Mouse (Mus musculus) hindbrain, embryonic 11.5 days (tissue): ENCODE results near the gene Eogt. TPM values are rescaled to one million over a fixed set of nuclear protein-coding genes. Genes with fewer than 3 reads are reported as not detected.
A peak's percentile ranks its signal among the peaks of the same experiment; 100 is the strongest.

Experiments used
- ATAC-seq: fragments of 200-750 bp; cut with Nextera tagmentation; 2 replicates; pipeline ENCODE4 v1.8.0; 2017; ENCODE audit warnings: mild to moderate bottlenecking, moderate TSS enrichment, moderate library complexity; ENCODE audit not compliant: low FRiP score
- DNase-seq: peaks from one replicate; pipeline ENCODE4 v3.0.0-alpha.2; 2015; ENCODE audit warnings: low spot score
- H3K27ac ChIP-seq: fragments of 300-500 bp; sonication (generic); 2 replicates; pipeline ENCODE4 v1.5.1; 2014; ENCODE audit warnings: mild to moderate bottlenecking, low read depth, low read length
- H3K27me3 ChIP-seq: fragments of 300-500 bp; sonication (generic); 2 replicates; pipeline ENCODE4 v1.6.1; 2014; ENCODE audit warnings: mild to moderate bottlenecking, low read length, moderate library complexity, mixed read lengths; ENCODE audit not compliant: control insufficient read depth, insufficient read depth
- H3K36me3 ChIP-seq: fragments of 300-500 bp; sonication (generic); 2 replicates; pipeline ENCODE4 v1.6.1; 2014; ENCODE audit warnings: mild to moderate bottlenecking, low read length, moderate library complexity, mixed read lengths; ENCODE audit not compliant: control insufficient read depth, insufficient read depth
- H3K4me1 ChIP-seq: fragments of 300-500 bp; sonication (generic); replicated peaks from 2 replicates; pipeline ENCODE4 v1.6.1; 2014; ENCODE audit warnings: low read length, mixed read lengths; ENCODE audit not compliant: control insufficient read depth, insufficient read depth
- H3K4me2 ChIP-seq: fragments of 300-500 bp; sonication (generic); replicated peaks from 2 replicates; pipeline ENCODE4 v1.6.1; 2014; ENCODE audit warnings: mild to moderate bottlenecking, low read depth, low read length
- H3K4me3 ChIP-seq: fragments of 300-500 bp; sonication (generic); 2 replicates; pipeline ENCODE4 v1.5.1; 2014; ENCODE audit warnings: low read depth, low read length
- H3K9ac ChIP-seq: fragments of 300-500 bp; sonication (generic); 2 replicates; pipeline ENCODE4 v1.6.1; 2014; ENCODE audit warnings: low read depth, low read length
- H3K9me3 ChIP-seq: fragments of 300-500 bp; sonication (generic); 2 replicates; pipeline ENCODE4 v1.6.1; 2016; ENCODE audit warnings: low read length; ENCODE audit not compliant: control insufficient read depth
- WGBS: fragments of 180-500 bp; shearing (Covaris S2); extraction: QIAGEN DNeasy Blood & Tissue Kit; methylation state at CpG from one replicate; pipeline ENCODE4 v1.1.7; 2014; 5-methylcytosine and 5-hydroxymethylcytosine counted together
- polyA plus RNA-seq: library from polyadenylated mRNA; unstranded; fragments of >200 nt; fragmentation: Nextera tagmentation; extraction: Ambion mirVana; gene quantifications from 2 replicates; pipeline ENCODE4 v1.2.1, GENCODE M21; 2014

Eogt gene
- polyA plus RNA-seq, 1 experiment from 2014 or later: 8.6 TPM

GRCm38 (mm10) chr6:97144359-97144758 is 4.6 kb downstream of the Eogt start:
- no peaks in the 10 kb centered on the region for H3K36me3 ChIP-seq
- WGBS: 23% methylated on average over 7 of the region's 7 CpGs
- no peaks in the 10 kb centered on the region for H3K27me3 ChIP-seq
- H3K4me2 ChIP-seq: no peak overlapping the region
- ATAC-seq (no peak), DNase-seq (no peak)
- no peak overlapping the region for H3K4me3 ChIP-seq
- H3K9me3 ChIP-seq: no peaks in the 10 kb centered on the region
- peaks cover 2% of the 10 kb centered on the region; the same call in 1 of the 2 replicates for H3K4me1 ChIP-seq
- no peak overlapping the region for H3K27ac ChIP-seq
- no peak overlapping the region for H3K9ac ChIP-seq

- DNase-seq (no peak), ATAC-seq (no peak)
- no peak overlapping the region for H3K4me2 ChIP-seq
- H3K9ac ChIP-seq: no peak overlapping the region
- no peak overlapping the region for H3K4me3 ChIP-seq
- H3K4me1 ChIP-seq: no peaks in the 10 kb centered on the region; the same call in 1 of the 2 replicates
- no peaks in the 10 kb centered on the region for H3K36me3 ChIP-seq
- 92% methylated on average over 8 of the region's 8 CpGs for WGBS
- H3K9me3 ChIP-seq: no peaks in the 10 kb centered on the region
- no peaks in the 10 kb centered on the region for H3K27me3 ChIP-seq
- H3K27ac ChIP-seq: no peak overlapping the region
Observed at GRCm38 (mm10) chr6:97142611-97143010, 6.4 kb downstream of the Eogt start.

DNA sequence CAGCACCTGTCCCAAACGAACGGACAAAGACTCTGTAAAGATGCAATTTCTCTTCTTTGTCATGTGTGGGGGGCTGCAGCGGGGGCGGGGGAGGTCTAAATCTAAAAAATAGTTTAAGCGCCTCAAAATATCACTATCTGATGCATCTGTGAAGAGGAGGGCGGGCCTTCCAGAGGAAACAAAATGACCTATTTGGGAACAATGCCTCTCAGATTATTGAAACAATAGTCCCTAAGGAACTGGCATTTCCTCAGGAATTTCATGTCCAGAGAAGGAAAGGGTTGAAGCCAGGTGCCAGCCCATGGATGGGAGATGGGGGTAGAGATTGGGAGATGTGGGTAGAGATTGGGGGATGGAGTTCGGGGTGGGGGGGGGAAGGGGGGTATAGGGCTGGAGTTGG is 7.2 kb downstream of the Eogt start:
- Histone ChIP-seq H3K36me3 (no peaks in the 10 kb centered on the region), H3K9ac (no peak overlapping the region), H3K27me3 (no peaks in the 10 kb centered on the region), H3K9me3 (no peaks in the 10 kb centered on the region), H3K4me1 (no peaks in the 10 kb centered on the region), H3K4me3 (no peak overlapping the region), H3K27ac (no peak overlapping the region), H3K4me2 (no peak overlapping the region)
- DNase-seq (no peak), ATAC-seq (no peak)
- 77% methylated on average over 7 of the region's 7 CpGs for WGBS

- no peak overlapping the region for H3K27ac ChIP-seq
- ATAC-seq (no peak), DNase-seq (no peak)
- H3K4me1 ChIP-seq: no peaks in the 10 kb centered on the region
- no peaks in the 10 kb centered on the region for H3K36me3 ChIP-seq
- no peak overlapping the region for H3K9ac ChIP-seq
- 83% methylated on average over 5 of the region's 5 CpGs for WGBS
- no peaks in the 10 kb centered on the region for H3K27me3 ChIP-seq
- no peak overlapping the region for H3K4me2 ChIP-seq
- no peaks in the 10 kb centered on the region for H3K9me3 ChIP-seq
- H3K4me3 ChIP-seq: no peak overlapping the region
Observed at GRCm38 (mm10) chr6:97132707-97133303, 16.2 kb downstream of the Eogt start.

DNA sequence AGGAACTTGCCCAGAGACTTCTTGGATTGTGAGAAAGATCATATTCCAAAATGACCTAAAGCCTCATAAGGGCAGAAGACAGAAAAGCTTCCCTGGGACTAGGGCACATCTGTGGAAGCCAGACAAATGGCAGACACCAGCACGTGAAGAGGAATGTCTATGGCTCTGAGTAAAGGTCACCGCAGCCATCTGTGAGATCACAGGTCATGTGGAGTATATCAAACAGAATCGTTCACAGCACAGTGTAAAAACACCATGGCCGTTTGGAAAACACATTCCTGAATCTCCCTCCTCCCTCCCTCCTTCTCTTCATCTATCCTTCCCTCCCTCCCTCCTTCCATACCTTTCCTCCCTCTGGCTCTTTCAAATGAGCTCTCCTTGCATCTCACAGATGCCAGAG is 17.2 kb downstream of the Eogt start:
- DNase-seq: no peak
- H3K4me1 ChIP-seq: no peaks in the 10 kb centered on the region
- WGBS: 59% methylated on average over 4 of the region's 4 CpGs
- H3K4me3 ChIP-seq: no peak overlapping the region
- no peak overlapping the region for H3K4me2 ChIP-seq
- no peaks in the 10 kb centered on the region for H3K36me3 ChIP-seq
- H3K9ac ChIP-seq: no peak overlapping the region
- H3K27me3 ChIP-seq: no peaks in the 10 kb centered on the region
- H3K9me3 ChIP-seq: no peaks in the 10 kb centered on the region
- ATAC-seq: no peak
- no peak overlapping the region for H3K27ac ChIP-seq

GRCm38 (mm10) chr6:97130979-97131378 is 18.0 kb downstream of the Eogt start:
- no peak overlapping the region for H3K4me2 ChIP-seq
- H3K27ac ChIP-seq: no peak overlapping the region
- H3K9ac ChIP-seq: no peak overlapping the region
- no peaks in the 10 kb centered on the region for H3K27me3 ChIP-seq
- no peaks in the 10 kb centered on the region for H3K4me1 ChIP-seq
- no peaks in the 10 kb centered on the region for H3K9me3 ChIP-seq
- 66% methylated on average over 5 of the region's 5 CpGs for WGBS
- H3K4me3 ChIP-seq: no peak overlapping the region
- ATAC-seq (no peak), DNase-seq (peak; percentile 34)
- no peaks in the 10 kb centered on the region for H3K36me3 ChIP-seq

DNA sequence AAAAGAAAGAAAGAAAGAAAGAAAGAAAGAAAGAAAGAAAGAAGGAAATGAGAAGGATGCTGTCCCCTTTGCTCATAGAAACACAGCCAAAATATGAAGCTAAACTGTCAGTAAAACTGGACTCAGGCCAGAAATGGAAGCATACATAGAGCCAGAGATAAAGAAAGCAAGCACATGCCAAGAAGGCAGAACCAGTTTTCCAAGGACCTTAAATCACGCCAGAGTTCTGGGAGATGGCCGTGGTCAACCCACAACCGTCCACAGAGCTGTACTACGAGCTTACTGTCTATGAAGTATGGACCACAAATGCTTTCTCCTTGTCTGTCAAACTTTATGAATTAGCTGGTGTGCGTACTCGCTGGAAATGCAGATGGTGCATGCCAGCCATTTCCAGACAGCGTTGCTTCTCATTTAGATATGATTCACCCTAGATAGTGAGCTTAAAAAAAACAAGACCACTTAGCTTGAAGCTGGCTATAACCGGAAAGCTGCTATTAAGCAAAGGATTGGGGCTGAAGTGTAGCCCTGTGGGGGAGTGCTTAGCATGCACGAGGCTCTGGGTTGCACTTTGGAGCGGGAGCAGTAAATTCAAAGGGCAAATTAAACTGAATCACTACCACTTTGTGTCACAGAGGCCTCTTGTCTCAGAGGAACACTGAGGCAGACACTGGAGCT is 24.5 kb downstream of the Eogt start:
- no peak for ATAC-seq
- no peak overlapping the region for H3K4me3 ChIP-seq
- no peaks in the 10 kb centered on the region for H3K36me3 ChIP-seq
- DNase-seq: no peak
- H3K4me1 ChIP-seq: no peaks in the 10 kb centered on the region
- no peak overlapping the region for H3K4me2 ChIP-seq
- no peak overlapping the region for H3K27ac ChIP-seq
- H3K9ac ChIP-seq: no peak overlapping the region
- H3K9me3 ChIP-seq: no peaks in the 10 kb centered on the region
- 88% methylated on average over 10 of the region's 10 CpGs for WGBS
- no peaks in the 10 kb centered on the region for H3K27me3 ChIP-seq

DNA sequence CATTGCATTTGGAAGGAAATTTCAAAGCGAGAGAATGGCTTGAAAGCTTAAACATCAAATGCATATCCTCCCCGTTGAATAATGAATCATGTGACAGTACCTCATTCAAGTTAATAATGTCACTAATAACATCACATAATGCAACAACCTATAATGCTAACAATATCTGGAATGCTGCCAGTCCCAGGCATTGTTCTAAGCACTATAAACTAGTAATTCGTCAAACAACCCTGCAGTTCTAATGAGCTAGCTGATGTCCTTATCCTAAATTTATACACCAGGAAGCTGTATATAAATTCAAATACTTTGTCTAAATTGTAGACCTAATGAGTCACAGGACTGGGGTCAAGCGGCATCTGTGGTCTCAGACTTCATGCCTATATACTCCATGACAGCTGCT is 28.1 kb downstream of the Eogt start:
- no peak overlapping the region for H3K4me3 ChIP-seq
- WGBS: 91% methylated on average over 4 of the region's 4 CpGs
- no peak overlapping the region for H3K27ac ChIP-seq
- H3K4me1 ChIP-seq: no peaks in the 10 kb centered on the region
- H3K9ac ChIP-seq: no peak overlapping the region
- ATAC-seq (no peak), DNase-seq (no peak)
- H3K9me3 ChIP-seq: no peaks in the 10 kb centered on the region
- no peak overlapping the region for H3K4me2 ChIP-seq
- H3K27me3 ChIP-seq: no peaks in the 10 kb centered on the region
- no peaks in the 10 kb centered on the region for H3K36me3 ChIP-seq

GRCm38 (mm10) chr6:97118327-97118726 is 30.7 kb downstream of the Eogt start:
- H3K27me3 ChIP-seq: no peaks in the 10 kb centered on the region
- DNase-seq (no peak), ATAC-seq (no peak)
- no peaks in the 10 kb centered on the region for H3K36me3 ChIP-seq
- no peak overlapping the region for H3K27ac ChIP-seq
- 90% methylated on average over 3 of the region's 3 CpGs for WGBS
- H3K4me2 ChIP-seq: no peak overlapping the region
- no peaks in the 10 kb centered on the region for H3K9me3 ChIP-seq
- H3K4me3 ChIP-seq: no peak overlapping the region
- H3K4me1 ChIP-seq: no peaks in the 10 kb centered on the region
- H3K9ac ChIP-seq: no peak overlapping the region
